Mouse (Mus musculus) heart, embryonic 12.5 days (tissue): Measurements from ENCODE around the gene Ciart. TPM values are rescaled to one million over a fixed set of nuclear protein-coding genes. Genes with fewer than 3 reads are reported as not detected.

ENCODE experiments used
- ATAC-seq: fragments of 200-750 bp; cut with Nextera tagmentation; 2 replicates; pipeline ENCODE4 v1.8.0; 2017; ENCODE audit warnings: moderate TSS enrichment, moderate library complexity; ENCODE audit not compliant: insufficient number of reproducible peaks, low FRiP score
- H3K27ac ChIP-seq: fragments of 300-500 bp; sonication (generic); 2 replicates; pipeline ENCODE4 v1.5.1; 2016; ENCODE audit warnings: mild to moderate bottlenecking, moderate library complexity; ENCODE audit not compliant: poor library complexity, severe bottlenecking
- H3K27me3 ChIP-seq: fragments of 300-500 bp; sonication (generic); replicated peaks from 2 replicates; pipeline ENCODE4 v1.6.1; 2016; ENCODE audit warnings: mild to moderate bottlenecking, moderate library complexity
- H3K36me3 ChIP-seq: fragments of 300-500 bp; sonication (generic); 2 replicates; pipeline ENCODE4 v1.6.1; 2016; ENCODE audit warnings: mild to moderate bottlenecking, moderate library complexity
- H3K4me1 ChIP-seq: fragments of 300-500 bp; sonication (generic); replicated peaks from 2 replicates; pipeline ENCODE4 v1.6.1; 2016; ENCODE audit warnings: mild to moderate bottlenecking
- H3K4me2 ChIP-seq: fragments of 300-500 bp; sonication (generic); 2 replicates; pipeline ENCODE4 v1.6.1; 2016; ENCODE audit warnings: mild to moderate bottlenecking, moderate library complexity
- H3K4me3 ChIP-seq: fragments of 300-500 bp; sonication (generic); 2 replicates; pipeline ENCODE4 v1.5.1; 2016; ENCODE audit warnings: mild to moderate bottlenecking
- H3K9ac ChIP-seq: fragments of 300-500 bp; sonication (generic); 2 replicates; pipeline ENCODE4 v1.6.1; 2016; ENCODE audit warnings: mild to moderate bottlenecking, moderate library complexity
- H3K9me3 ChIP-seq: fragments of 300-500 bp; sonication (generic); replicated peaks from 2 replicates; pipeline ENCODE4 v1.6.1; 2016; ENCODE audit warnings: mild to moderate bottlenecking, moderate library complexity
- WGBS: fragments of 180-500 bp; shearing (Covaris S2); methylation state at CpG from one replicate; pipeline ENCODE4 v1.1.7; 2016; 5-methylcytosine and 5-hydroxymethylcytosine counted together
- polyA plus RNA-seq: library from polyadenylated mRNA; unstranded; fragments of >200 nt; fragmentation: Nextera tagmentation; extraction: Ambion mirVana; gene quantifications from 2 replicates; pipeline ENCODE4 v1.2.1, GENCODE M21; 2016

Ciart gene
- polyA plus RNA-seq, 1 experiment from 2014 or later: 6.8 TPM

GRCm38 (mm10) chr3:95829053-95829452 lies 53.0 kb downstream of the Ciart start:
- no peak overlapping the region for H3K4me2 ChIP-seq
- H3K4me1 ChIP-seq: 0 out of 2 replicates have a peak, but pooled peaks cover 6% of the 10 kb centered on the region
- no peak overlapping the region for H3K9ac ChIP-seq
- no peaks in the 10 kb centered on the region for H3K9me3 ChIP-seq
- no peak overlapping the region for H3K4me3 ChIP-seq
- WGBS: 98% methylated on average over 4 of the region's 4 CpGs
- no peak overlapping the region for H3K27ac ChIP-seq
- no peaks in the 10 kb centered on the region for H3K27me3 ChIP-seq
- ATAC-seq: no peak
- H3K36me3 ChIP-seq: peaks cover 59% of the 10 kb centered on the region

Other genes with a start within 250 kb of the Ciart start
- gene Mcl1, start 223.5 kb downstream of the Ciart start, polyA plus RNA-seq: 65.2 and 66.9 TPM in 2 replicates
- 4.3 and 4.9 TPM in 2 replicates for gene Adamtsl4, start 194.3 kb downstream of the Ciart start, polyA plus RNA-seq
- gene Ecm1, start 142.7 kb downstream of the Ciart start, polyA plus RNA-seq: 82.4 and 90.1 TPM in 2 replicates
- 43.6 TPM in 2 replicates for gene Tars2, start 122.0 kb downstream of the Ciart start, polyA plus RNA-seq
- 25.5 and 25.9 TPM in 2 replicates for gene Rprd2, start 63.4 kb downstream of the Ciart start, polyA plus RNA-seq
- gene Prpf3, start 26.4 kb downstream of the Ciart start, polyA plus RNA-seq: 36.6 and 36.7 TPM in 2 replicates
- 405 and 408 TPM in 2 replicates for gene Mrps21, start 10.7 kb downstream of the Ciart start, polyA plus RNA-seq
- 26.1 and 26.3 TPM in 2 replicates for gene BC028528, start 9.8 kb upstream of the Ciart start, polyA plus RNA-seq
- 31.8 and 33.8 TPM in 2 replicates for gene Aph1a, start 11.7 kb upstream of the Ciart start, polyA plus RNA-seq
- gene Car14, start 22.4 kb upstream of the Ciart start, polyA plus RNA-seq: 24.7 and 26.3 TPM in 2 replicates
- gene Anp32e, start 47.0 kb upstream of the Ciart start, polyA plus RNA-seq: 222 and 229 TPM in 2 replicates
- 76.1 and 80.8 TPM in 2 replicates for gene Plekho1, start 113.8 kb upstream of the Ciart start, polyA plus RNA-seq
- gene Vps45, start 176.2 kb upstream of the Ciart start, polyA plus RNA-seq: 30.0 and 32.8 TPM in 2 replicates
- gene Otud7b, start 222.3 kb upstream of the Ciart start, polyA plus RNA-seq: 20.7 and 22.2 TPM in 2 replicates